Comparison of ENCODE assay signal across 8 mouse cellular contexts in the genomic region with DNA sequence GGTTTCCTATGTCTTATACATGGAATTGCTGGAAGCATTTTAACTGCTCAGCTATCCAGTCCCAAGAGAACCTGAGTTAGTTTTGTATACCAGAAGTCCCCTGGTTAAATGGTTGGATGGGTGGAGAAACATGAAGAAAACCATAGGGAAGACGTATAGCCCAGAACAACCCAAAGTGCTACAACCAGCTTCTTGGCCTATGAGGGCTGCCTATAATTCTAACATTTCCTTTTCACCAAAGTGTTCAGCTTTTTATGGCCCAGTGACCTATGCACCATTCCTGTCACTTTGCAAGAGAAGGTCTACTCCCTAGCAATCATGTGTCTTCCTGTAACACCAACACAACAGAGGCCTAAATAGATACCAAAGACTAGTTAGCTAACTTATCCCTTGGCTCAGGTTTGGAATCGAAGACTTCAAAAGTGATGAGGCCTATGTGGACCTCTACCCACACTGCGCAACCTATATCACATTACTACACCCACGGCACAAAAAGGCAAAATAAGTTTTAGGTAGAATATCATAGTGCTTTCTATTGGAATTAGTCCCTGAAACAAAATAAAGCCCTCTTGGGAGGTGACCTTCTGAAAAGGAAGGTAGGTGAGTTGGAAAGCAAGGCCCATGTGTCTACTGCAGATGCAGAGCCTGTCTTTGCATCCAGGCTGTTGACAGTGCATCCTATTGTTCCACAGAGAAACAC. TPM values are rescaled to one million over a fixed set of nuclear protein-coding genes. Genes with fewer than 3 reads are reported as not detected.
DNase-seq lines count a peak whose midpoint lies in the region; ATAC-seq and TF ChIP-seq lines count a peak whose summit lies in the region.

No protein-coding gene starts in this region.

- no peaks in the 10 kb centered on the region for H3K27me3 ChIP-seq in heart, embryonic 16.5 days (ENCODE audit: control insufficient read depth, insufficient read depth, low read length)
- no peaks in the 10 kb centered on the region for H3K27me3 ChIP-seq in hindbrain, embryonic 12.5 days
- H3K27me3 ChIP-seq in midbrain, embryonic 14.5 days (ENCODE audit: control insufficient read depth, insufficient read depth, low read length), result no peaks in the 10 kb centered on the region

- WGBS in heart, embryonic 16.5 days, result 65% methylated on average over 4 of the region's 4 CpGs
- 60% methylated on average over 4 of the region's 4 CpGs for whole genome bisulfite sequencing in hindbrain, embryonic 12.5 days
- WGBS in midbrain, embryonic 14.5 days, result 56% methylated on average over 4 of the region's 4 CpGs

- TF ChIP-seq CTCF in brain, embryonic 14.5 days (IDR thresholded peaks at IDR 0.05; ENCODE audit: borderline replicate concordance, extremely low read depth, insufficient read depth, insufficient read length), result no peak

- ATAC-seq in heart, embryonic 16.5 days (replicated peaks; ENCODE audit: extremely low read depth, insufficient read depth, low FRiP score), result no peak
- ATAC-seq in hindbrain, embryonic 12.5 days (ENCODE audit: low FRiP score), result no peak
- ATAC-seq in midbrain, embryonic 14.5 days (ENCODE audit: low FRiP score, low TSS enrichment), result no peak

- intact Hi-C loops in heart, postnatal 36 days (cut with DNase I), result loop anchor here (5.0 to 10.0 kb wide), 6 partner anchors 66 to 1964 kb away; partner anchors contain the start of genes Hist1h1b, Hist1h2ac, Hist1h2ag and Hist1h2an
- intact Hi-C loops in left cerebral cortex, postnatal 36 days (cut with DNase I), result loop anchor here (5.0 to 10.0 kb wide), 5 partner anchors 34 to 1816 kb away; partner anchors contain the start of genes Hist1h2af, Hist1h2ag, Hist1h2ak and Hist1h2bj

- no peak for DNase-seq in heart, postnatal 36 days
- DNase-seq in brain, embryonic 14.5 days (ENCODE audit: low read depth), result peak; percentile 30
- DNase-seq in midbrain, embryonic 14.5 days, result no peak
- no peak for DNase-seq in frontal cortex, postnatal 10 days (ENCODE audit: low spot score in 2 of 2)
- no peak for DNase-seq in left cerebral cortex, postnatal 36 days (ENCODE audit: low spot score in 2 of 2)
- no peak for DNase-seq in spleen, postnatal 14 days (ENCODE audit: low spot score in 2 of 2)

- H3K27ac ChIP-seq in heart, embryonic 16.5 days (ENCODE audit: low read length), result peak overlapping the region; percentile 69
- H3K27ac ChIP-seq in hindbrain, embryonic 12.5 days, result peak overlapping the region; percentile 84
- H3K27ac ChIP-seq in midbrain, embryonic 14.5 days (replicated peaks; ENCODE audit: low read depth, low read length), result no peak overlapping the region

- H3K4me3 ChIP-seq in heart, embryonic 16.5 days (ENCODE audit: low read length), result peak overlapping the region; percentile 54
- peak overlapping the region; percentile 45 for H3K4me3 ChIP-seq in hindbrain, embryonic 12.5 days
- peak overlapping the region; percentile 42 for H3K4me3 ChIP-seq in midbrain, embryonic 14.5 days (replicated peaks; ENCODE audit: low read depth, low read length)

- H3K9ac ChIP-seq in heart, embryonic 16.5 days (ENCODE audit: low read length), result peak overlapping the region; percentile 74
- H3K9ac ChIP-seq in hindbrain, embryonic 12.5 days, result peak overlapping the region; percentile 66
- H3K9ac ChIP-seq in midbrain, embryonic 14.5 days (replicated peaks; ENCODE audit: low read length), result peak overlapping the region; percentile 63

- TF ChIP-seq POLR2A in brain, embryonic 14.5 days (IDR thresholded peaks at IDR 0.05; ENCODE audit: borderline replicate concordance, extremely low read depth, insufficient read depth, insufficient read length, poor library complexity, severe bottlenecking), result no peak

- H3K4me1 ChIP-seq in heart, embryonic 16.5 days (ENCODE audit: control insufficient read depth, insufficient read depth, low read length), result peaks cover 29% of the 10 kb centered on the region
- H3K4me1 ChIP-seq in hindbrain, embryonic 12.5 days, result peaks cover 31% of the 10 kb centered on the region
- peaks cover 28% of the 10 kb centered on the region for H3K4me1 ChIP-seq in midbrain, embryonic 14.5 days (ENCODE audit: control insufficient read depth, insufficient read depth, low read length)

- H3K9me3 ChIP-seq in heart, embryonic 16.5 days (replicated peaks; ENCODE audit: control insufficient read depth, low read length), result no peaks in the 10 kb centered on the region
- H3K9me3 ChIP-seq in hindbrain, embryonic 12.5 days (replicated peaks), result no peaks in the 10 kb centered on the region
- H3K9me3 ChIP-seq in midbrain, embryonic 14.5 days (ENCODE audit: control insufficient read depth, low read length), result no peaks in the 10 kb centered on the region

- no peaks in the 10 kb centered on the region for H3K36me3 ChIP-seq in heart, embryonic 16.5 days (ENCODE audit: control insufficient read depth, insufficient read depth)
- H3K36me3 ChIP-seq in hindbrain, embryonic 12.5 days, result no peaks in the 10 kb centered on the region
- H3K36me3 ChIP-seq in midbrain, embryonic 14.5 days (ENCODE audit: control insufficient read depth, insufficient read depth, low read length), result no peaks in the 10 kb centered on the region

- peak overlapping the region; percentile 75 for H3K4me2 ChIP-seq in heart, embryonic 16.5 days (ENCODE audit: low read depth, low read length)
- H3K4me2 ChIP-seq in hindbrain, embryonic 12.5 days (replicated peaks), result peak overlapping the region; percentile 68
- H3K4me2 ChIP-seq in midbrain, embryonic 14.5 days (ENCODE audit: low read length), result peak overlapping the region; percentile 89

RNA-seq across cellular contexts. Expression of gene Hist1h3h, which starts 1.1 kb away (rescaled TPM):
- 4.8 and 6.2 TPM in 2 replicates for polyA plus RNA-seq in heart, embryonic 16.5 days (2015; fragmentation: Nextera tagmentation; extraction: Ambion mirVana)
- total RNA-seq in heart, postnatal 36 days (2021), result 10 to 100 TPM; 22.0 to 36.5 TPM
- polyA plus RNA-seq in brain, embryonic 14.5 days (2012; rRNA removed), result 39.0 and 49.4 TPM in 2 replicates
- 8.9 and 18.3 TPM in 2 replicates for polyA plus RNA-seq in hindbrain, embryonic 12.5 days (2016; fragmentation: Nextera tagmentation; extraction: Ambion mirVana)
- 2.9 and 6.0 TPM in 2 replicates for polyA plus RNA-seq in midbrain, embryonic 14.5 days (2014; fragmentation: Nextera tagmentation; extraction: Ambion mirVana)
- total RNA-seq in left cerebral cortex, postnatal 36 days (2021), result 10 to 100 TPM; 73.2 to 76.4 TPM

RNA-seq across cellular contexts. Expression of gene Hist1h2ai, which starts 2.3 kb away (rescaled TPM):
- 4.3 and 8.1 TPM in 2 replicates for polyA plus RNA-seq in heart, embryonic 16.5 days (2015; fragmentation: Nextera tagmentation; extraction: Ambion mirVana)
- total RNA-seq in heart, postnatal 36 days (2021), result 10 to 100 TPM; 28.5 to 39.8 TPM
- 14.3 and 24.3 TPM in 2 replicates for polyA plus RNA-seq in brain, embryonic 14.5 days (2012; rRNA removed)
- 17.3 and 29.5 TPM in 2 replicates for polyA plus RNA-seq in hindbrain, embryonic 12.5 days (2016; fragmentation: Nextera tagmentation; extraction: Ambion mirVana)
- 13.6 and 22.1 TPM in 2 replicates for polyA plus RNA-seq in midbrain, embryonic 14.5 days (2014; fragmentation: Nextera tagmentation; extraction: Ambion mirVana)
- total RNA-seq in left cerebral cortex, postnatal 36 days (2021), result 10 to 100 TPM; 26.5 to 66.3 TPM

RNA-seq across cellular contexts. Expression of gene Hist1h2bl, which starts 2.6 kb away (rescaled TPM):
- 0.86 and 1.7 TPM in 2 replicates for polyA plus RNA-seq in heart, embryonic 16.5 days (2015; fragmentation: Nextera tagmentation; extraction: Ambion mirVana)
- total RNA-seq in heart, postnatal 36 days (2021), result 10 to 100 TPM; 18.0 to 27.4 TPM
- 11.3 and 14.5 TPM in 2 replicates for polyA plus RNA-seq in brain, embryonic 14.5 days (2012; rRNA removed)
- 3.6 and 4.4 TPM in 2 replicates for polyA plus RNA-seq in hindbrain, embryonic 12.5 days (2016; fragmentation: Nextera tagmentation; extraction: Ambion mirVana)
- polyA plus RNA-seq in midbrain, embryonic 14.5 days (2014; fragmentation: Nextera tagmentation; extraction: Ambion mirVana), result 1.2 TPM in 1 of 2 replicates, not detected in the other
- total RNA-seq in left cerebral cortex, postnatal 36 days (2021), result 10 to 100 TPM; 25.8 to 35.2 TPM

RNA-seq across cellular contexts. Expression of gene Hist1h2bm, which starts 3.3 kb away (rescaled TPM):
- polyA plus RNA-seq in heart, embryonic 16.5 days (2015; fragmentation: Nextera tagmentation; extraction: Ambion mirVana), result 1.8 and 2.4 TPM in 2 replicates
- 1 to 10 TPM; 4.9 to 5.1 TPM for total RNA-seq in heart, postnatal 36 days (2021)
- polyA plus RNA-seq in brain, embryonic 14.5 days (2012; rRNA removed), result 17.0 and 18.2 TPM in 2 replicates
- 2.6 and 4.9 TPM in 2 replicates for polyA plus RNA-seq in hindbrain, embryonic 12.5 days (2016; fragmentation: Nextera tagmentation; extraction: Ambion mirVana)
- 1.1 and 1.4 TPM in 2 replicates for polyA plus RNA-seq in midbrain, embryonic 14.5 days (2014; fragmentation: Nextera tagmentation; extraction: Ambion mirVana)
- 1 to 10 TPM; 4.0 to 5.5 TPM for total RNA-seq in left cerebral cortex, postnatal 36 days (2021)

RNA-seq across cellular contexts. Expression of gene Hist1h4j, which starts 16.3 kb away (rescaled TPM):
- polyA plus RNA-seq in heart, embryonic 16.5 days (2015; fragmentation: Nextera tagmentation; extraction: Ambion mirVana), result 0.51 and 0.67 TPM in 2 replicates
- total RNA-seq in heart, postnatal 36 days (2021), result 1 to 10 TPM; 3.6 to 4.6 TPM
- polyA plus RNA-seq in brain, embryonic 14.5 days (2012; rRNA removed), result 17.8 and 19.9 TPM in 2 replicates
- 0.98 and 1.0 TPM in 2 replicates for polyA plus RNA-seq in hindbrain, embryonic 12.5 days (2016; fragmentation: Nextera tagmentation; extraction: Ambion mirVana)
- 0.66 TPM in 2 replicates for polyA plus RNA-seq in midbrain, embryonic 14.5 days (2014; fragmentation: Nextera tagmentation; extraction: Ambion mirVana)
- total RNA-seq in left cerebral cortex, postnatal 36 days (2021), result 10 to 100 TPM; 16.7 to 20.3 TPM
